Mouse (Mus musculus) stomach, postnatal 0 days (tissue): Measurements from ENCODE around the gene Fam110a.

Experiments used
- CTCF ChIP-seq: IDR thresholded peaks from 2 replicates; pipeline ENCODE4 v1.5.1; 2016; ENCODE audit warnings: antibody characterized with exemption, low read depth, mild to moderate bottlenecking, moderate library complexity
- EP300 ChIP-seq: optimal IDR thresholded peaks from 2 replicates; pipeline ENCODE3; 2016; ENCODE audit warnings: antibody characterized with exemption

DNA sequence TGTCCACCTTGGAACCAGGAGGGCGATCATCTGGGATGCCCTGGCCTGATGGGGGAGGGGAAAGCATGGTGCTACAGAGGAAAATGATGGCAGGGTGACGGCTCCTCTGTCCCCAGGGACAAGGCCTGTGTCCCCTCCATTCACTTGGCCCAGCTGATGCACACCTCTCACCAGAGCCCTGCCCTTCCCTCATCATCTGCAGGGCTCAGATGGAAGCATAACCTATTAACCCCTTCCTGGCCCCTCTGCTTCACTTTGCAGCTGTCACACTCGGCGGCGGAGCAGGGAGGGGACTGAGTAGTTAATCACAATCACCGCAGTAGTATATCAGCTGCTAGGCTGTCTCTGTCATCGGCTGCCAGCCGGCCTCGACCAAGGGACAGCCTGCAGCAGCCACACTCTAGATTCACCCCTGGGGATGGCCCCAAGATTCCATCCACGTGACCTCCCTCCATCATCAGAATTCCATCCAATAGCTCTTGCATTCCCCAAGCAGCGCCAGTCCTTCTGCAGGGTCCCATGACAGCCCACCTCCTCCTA is 44.9 kb upstream of the Fam110a start:
- no peak for TF ChIP-seq EP300
- no peak for TF ChIP-seq CTCF
